Mouse (Mus musculus): ENCODE measurements around the gene Fam222b. TPM values are rescaled to one million over a fixed set of nuclear protein-coding genes. Genes with fewer than 3 reads are reported as not detected.
"Not testable (repeated sequence)": the region's sequence is repeated elsewhere in the genome, so short reads cannot be mapped to it uniquely, and the experiment has no call there.

Fam222b gene
- polyA plus RNA-seq, 1 experiment: 36.5 TPM

DNA sequence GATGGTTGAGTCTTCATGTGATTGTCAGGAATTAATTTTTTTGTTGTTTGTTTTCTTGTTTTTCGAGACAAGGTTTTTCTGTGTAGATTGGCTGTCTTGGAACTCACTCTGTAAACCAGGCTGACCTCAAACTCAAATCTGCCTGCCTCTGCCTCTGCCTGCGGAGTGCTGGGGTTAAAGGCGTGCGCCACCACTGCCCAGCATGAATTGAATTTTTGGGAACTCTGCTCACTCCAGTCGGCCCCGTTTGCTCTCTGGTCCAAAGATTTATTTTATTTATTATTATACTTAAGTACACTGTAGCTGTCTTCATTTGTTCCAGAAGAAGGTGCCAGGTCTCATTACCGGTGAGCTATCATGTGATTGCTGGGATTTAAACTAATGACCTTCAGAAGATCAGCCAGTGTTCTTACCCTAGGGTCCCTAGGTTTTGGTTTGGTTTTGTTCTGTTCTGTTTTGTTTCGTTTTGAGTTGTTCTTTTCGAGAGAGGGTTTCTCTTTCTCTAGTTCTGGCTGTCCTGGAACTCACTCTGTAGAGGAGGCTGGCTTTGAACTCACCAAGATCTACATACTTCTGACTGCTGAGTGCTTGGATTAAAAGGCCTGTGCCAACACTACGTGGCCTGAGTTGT, 89.5 kb downstream of the Fam222b start:
- DNase-seq (ENCODE audit: low read depth): no peak
- TF ChIP-seq POLR2A (IDR thresholded peaks at IDR 0.05; ENCODE audit: borderline replicate concordance, extremely low read depth, insufficient read depth, insufficient read length, poor library complexity, severe bottlenecking) (no peak), CTCF (IDR thresholded peaks at IDR 0.05; ENCODE audit: borderline replicate concordance, extremely low read depth, insufficient read depth, insufficient read length) (no peak)

DNA sequence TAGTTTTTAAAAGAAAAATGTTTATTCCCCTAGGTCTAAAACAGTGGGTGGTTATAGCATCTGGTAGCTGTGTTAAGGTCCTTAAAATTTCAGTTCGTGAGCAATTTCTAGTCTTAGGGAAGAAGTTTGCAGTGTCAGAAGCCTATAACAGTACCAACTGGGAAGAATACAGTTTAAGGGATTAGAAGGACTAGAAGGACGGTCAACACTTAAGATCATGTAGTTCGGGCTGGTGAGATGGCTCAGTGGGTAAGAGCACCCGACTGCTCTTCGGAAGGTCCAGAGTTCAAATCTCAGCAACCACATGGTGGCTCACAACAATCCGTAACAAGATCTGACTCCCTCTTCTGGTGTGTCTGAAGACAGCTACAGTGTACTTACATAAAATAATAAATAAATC, 90.2 kb downstream of the Fam222b start:
- DNase-seq (ENCODE audit: low read depth): not testable (repeated sequence)

DNA sequence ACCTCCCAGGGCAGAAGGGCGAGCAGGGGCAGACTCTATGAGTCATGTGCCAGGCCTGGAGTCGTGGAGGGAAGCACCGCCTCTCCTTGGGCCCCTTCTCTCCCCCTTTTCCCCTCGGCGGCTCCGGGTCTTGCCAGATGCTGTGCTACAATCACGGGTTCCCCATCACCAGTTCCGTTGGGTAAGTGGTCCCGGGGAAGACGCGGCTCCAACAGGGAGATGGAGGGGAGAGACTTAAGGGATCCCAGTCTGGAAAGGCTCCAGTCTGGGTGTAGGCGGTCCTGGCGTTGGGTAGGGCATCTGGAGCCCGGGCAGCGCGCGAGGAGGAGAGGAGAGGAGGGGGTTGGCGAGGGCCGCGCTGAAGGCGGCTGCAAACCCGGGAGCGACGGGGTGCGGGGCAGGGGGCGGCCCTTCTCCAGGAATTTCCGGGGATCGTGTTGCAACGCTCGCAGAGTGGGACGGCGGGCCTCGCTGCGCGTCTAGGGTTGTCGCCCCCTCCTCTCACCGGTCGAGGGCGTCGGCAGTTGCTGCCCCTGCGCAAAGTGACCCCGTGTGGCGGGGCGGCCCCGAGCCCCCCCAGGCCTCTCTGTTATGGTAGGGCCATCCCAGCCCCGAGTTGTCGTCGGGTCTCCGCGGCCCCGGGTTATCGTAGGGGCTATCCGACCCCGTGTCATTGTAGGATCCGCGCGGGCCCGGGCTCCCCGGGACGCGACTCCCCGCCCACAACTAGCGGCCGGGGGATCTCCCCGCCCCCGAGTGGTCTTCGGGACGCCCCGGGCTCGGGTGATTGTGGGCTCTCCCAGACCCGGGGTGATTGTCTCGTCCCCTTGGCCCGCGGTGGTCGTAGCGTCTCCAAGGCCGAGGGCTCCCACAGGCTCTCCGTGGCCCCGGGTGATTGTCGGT, 94.1 kb downstream of the Fam222b start, which contains the start of gene Rab34:
Rab34 (plus strand) TSS at position 100 of the 903 bp plus-strand sequence.
- TF ChIP-seq POLR2A (IDR thresholded peaks at IDR 0.05; ENCODE audit: borderline replicate concordance, extremely low read depth, insufficient read depth, insufficient read length, poor library complexity, severe bottlenecking): peak; percentile 62; the same call in 1 of the 2 replicates
- TF ChIP-seq CTCF (IDR thresholded peaks at IDR 0.05; ENCODE audit: borderline replicate concordance, extremely low read depth, insufficient read depth, insufficient read length): no peak
- DNase-seq (ENCODE audit: low read depth): peak; percentile 92

DNA sequence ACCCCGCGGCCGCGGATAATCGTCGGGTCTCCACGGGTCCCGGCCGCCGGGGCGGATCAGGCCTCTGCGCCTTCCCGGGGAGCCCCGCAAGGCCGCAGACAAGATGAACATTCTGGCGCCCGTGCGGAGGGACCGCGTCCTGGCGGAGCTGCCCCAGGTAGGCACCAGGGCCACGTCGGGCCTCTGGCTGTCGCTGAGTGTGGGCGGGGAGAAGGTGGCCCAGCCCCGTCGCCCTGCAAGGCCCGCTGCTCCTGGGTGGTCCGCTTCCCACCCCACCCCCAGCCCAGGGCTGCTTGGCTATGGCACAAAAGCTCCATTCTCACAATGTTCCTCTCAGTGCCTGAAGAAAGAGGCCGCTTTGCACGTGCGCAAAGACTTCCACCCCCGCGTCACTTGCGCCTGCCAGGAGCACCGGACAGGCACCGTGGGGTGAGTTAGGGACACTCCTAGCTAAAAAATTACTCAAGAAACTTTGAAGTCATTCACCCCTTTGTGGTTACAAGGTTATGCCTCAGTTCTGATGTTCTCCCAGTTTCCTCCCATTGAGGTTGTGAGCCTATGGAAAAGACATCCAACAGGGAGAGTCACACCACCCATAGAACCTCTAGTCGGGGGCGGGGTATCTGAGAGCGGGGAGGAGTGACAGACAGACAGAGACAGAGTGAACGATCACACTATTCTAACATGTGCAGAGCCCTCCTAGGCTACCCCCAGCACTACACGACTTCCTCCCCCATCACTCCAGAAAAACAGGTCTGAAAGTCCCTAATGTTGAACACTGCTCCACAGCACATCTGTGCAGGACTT, 95.0 kb downstream of the Fam222b start:
- DNase-seq (ENCODE audit: low read depth): peak; percentile 95
- TF ChIP-seq CTCF (IDR thresholded peaks at IDR 0.05; ENCODE audit: borderline replicate concordance, extremely low read depth, insufficient read depth, insufficient read length) (no peak), POLR2A (IDR thresholded peaks at IDR 0.05; ENCODE audit: borderline replicate concordance, extremely low read depth, insufficient read depth, insufficient read length, poor library complexity, severe bottlenecking) (peak; percentile 77)

DNA sequence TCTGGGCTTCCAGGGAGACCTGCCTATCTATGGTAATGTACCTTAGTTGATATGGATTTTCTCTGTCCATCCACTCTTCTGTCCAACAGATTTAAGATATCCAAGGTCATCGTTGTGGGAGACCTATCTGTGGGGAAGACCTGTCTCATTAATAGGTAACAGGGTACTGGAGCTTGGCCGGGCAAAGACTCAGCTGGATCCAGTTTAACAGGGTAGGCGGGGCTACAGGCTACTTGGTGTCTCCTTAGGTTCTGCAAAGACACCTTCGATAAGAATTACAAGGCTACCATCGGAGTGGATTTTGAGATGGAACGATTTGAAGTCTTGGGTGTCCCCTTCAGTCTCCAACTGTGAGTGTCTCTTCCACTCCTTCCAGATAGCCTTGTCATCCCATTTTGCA, 95.6 kb downstream of the Fam222b start:
- TF ChIP-seq CTCF (IDR thresholded peaks at IDR 0.05; ENCODE audit: borderline replicate concordance, extremely low read depth, insufficient read depth, insufficient read length): no peak
- no peak for TF ChIP-seq POLR2A (IDR thresholded peaks at IDR 0.05; ENCODE audit: borderline replicate concordance, extremely low read depth, insufficient read depth, insufficient read length, poor library complexity, severe bottlenecking)
- no peak for DNase-seq (ENCODE audit: low read depth)

DNA sequence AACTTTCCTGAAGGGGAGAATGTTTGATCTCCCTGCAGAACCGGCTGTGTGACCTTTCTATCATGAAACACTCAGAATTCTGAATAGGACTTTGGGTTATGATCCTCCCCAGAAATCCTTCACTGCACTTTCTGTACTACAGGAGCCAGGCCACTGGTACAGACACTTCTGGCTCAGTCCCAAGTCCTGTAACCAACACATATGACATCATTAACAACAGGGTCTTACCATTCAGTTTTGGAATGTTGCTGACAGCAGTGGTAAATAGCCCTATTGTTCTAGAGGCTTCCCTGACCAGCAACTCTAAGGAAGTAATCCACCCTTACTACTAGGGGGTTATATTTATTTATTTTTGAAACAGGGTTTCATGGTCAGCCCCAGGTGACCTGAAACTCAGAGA, 98.7 kb downstream of the Fam222b start, which contains the start of gene Proca1:
Proca1 (plus strand) TSS at position 280 of the 400 bp plus-strand sequence.
- DNase-seq (ENCODE audit: low read depth): no peak
- no peak for TF ChIP-seq CTCF (IDR thresholded peaks at IDR 0.05; ENCODE audit: borderline replicate concordance, extremely low read depth, insufficient read depth, insufficient read length)
- TF ChIP-seq POLR2A (IDR thresholded peaks at IDR 0.05; ENCODE audit: borderline replicate concordance, extremely low read depth, insufficient read depth, insufficient read length, poor library complexity, severe bottlenecking): no peak

DNA sequence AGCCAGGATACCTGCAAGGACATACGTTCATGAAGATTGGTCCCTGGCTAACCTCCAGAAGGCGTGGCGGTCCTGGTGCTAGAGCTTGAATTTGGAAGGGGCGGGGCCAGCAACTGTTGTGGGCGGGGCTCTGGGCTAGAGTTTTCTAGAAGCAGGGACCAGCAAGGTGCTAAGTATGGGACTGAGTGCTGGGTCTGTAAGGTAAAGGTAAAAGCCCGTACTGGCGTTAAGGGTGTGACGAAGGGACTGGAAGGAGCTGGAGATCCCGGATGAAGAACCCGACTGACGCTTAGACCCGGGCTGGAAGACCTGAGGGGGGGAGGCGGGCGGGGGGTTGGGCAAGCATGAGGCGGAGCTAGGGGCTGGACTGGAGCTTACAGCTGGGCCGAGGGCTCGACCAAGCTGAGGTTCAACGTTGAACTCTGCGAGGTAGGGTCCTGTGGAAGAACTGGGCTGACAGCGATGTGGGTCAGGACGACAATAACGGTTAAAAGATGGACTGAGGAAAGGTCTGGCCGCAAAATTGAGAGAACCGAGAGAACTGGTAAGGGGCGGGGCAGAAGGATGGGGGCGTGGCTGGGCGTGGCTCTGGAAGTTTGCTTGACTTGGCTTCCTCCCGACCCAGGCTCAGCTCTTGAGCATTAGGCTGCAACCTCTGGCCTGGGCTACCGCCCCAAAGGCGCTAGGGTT, 100.1 kb downstream of the Fam222b start:
- DNase-seq (ENCODE audit: low read depth): peak; percentile 55
- TF ChIP-seq POLR2A (IDR thresholded peaks at IDR 0.05; ENCODE audit: borderline replicate concordance, extremely low read depth, insufficient read depth, insufficient read length, poor library complexity, severe bottlenecking): no peak
- no peak for TF ChIP-seq CTCF (IDR thresholded peaks at IDR 0.05; ENCODE audit: borderline replicate concordance, extremely low read depth, insufficient read depth, insufficient read length)

DNA sequence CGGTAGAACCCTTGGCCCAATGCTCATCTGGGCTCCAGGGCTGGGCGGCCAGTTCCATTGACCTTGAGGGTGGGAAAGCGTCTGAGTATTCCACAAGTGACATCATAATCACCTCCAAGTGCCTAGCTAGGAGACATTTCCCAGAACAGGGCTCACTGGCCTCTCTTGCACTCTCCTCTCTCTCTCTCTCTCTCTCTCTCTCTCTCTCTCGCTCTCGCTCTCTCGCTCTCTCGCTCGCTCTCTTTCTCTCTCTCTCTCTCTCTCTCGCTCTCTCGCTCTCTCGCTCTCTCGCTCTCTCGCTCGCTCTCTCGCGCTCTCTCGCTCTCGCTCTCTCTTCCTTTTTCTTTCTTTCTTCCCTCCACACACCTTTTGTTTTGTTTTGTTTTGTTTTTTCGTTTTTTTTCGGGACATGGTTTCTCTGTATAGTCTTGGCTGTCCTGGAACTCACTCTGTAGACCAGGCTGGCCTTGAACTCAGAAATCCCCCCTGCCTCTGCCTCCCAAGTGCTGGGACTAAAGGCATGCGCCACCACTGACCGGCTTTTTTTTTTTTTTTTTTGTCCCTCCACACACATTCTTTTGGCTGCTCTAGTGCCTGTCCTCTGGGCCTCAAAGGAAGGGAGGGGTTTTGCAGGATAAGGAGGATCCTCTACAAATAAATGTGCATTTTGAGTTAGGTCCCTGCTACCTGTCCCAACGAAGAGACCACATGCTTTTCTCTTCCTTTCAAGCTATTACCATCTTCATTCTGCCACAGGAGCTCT, 100.8 kb downstream of the Fam222b start:
- TF ChIP-seq CTCF (IDR thresholded peaks at IDR 0.05; ENCODE audit: borderline replicate concordance, extremely low read depth, insufficient read depth, insufficient read length) (no peak), POLR2A (IDR thresholded peaks at IDR 0.05; ENCODE audit: borderline replicate concordance, extremely low read depth, insufficient read depth, insufficient read length, poor library complexity, severe bottlenecking) (no peak)
- no peak for DNase-seq (ENCODE audit: low read depth)

DNA sequence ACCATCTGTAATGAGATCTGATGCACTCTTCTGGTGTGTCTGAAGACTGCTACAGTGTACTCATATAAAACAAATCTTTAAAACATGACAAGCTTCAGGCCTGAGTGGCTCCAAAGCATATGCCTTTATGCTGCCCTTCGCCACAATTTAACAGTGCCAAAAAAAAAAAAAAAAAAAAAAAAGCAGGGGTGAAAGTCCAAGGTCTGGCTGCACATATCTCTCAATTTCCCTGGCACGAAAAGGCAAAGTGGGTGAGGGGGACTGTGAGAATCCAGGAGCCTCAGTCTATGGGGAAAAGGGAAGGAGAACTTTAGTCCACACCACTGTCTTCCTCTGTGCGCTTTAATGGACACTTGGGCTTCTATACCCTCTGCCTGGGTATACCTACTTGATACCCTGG, 107.9 kb downstream of the Fam222b start:
- no peak for DNase-seq (ENCODE audit: low read depth)
- TF ChIP-seq CTCF (IDR thresholded peaks at IDR 0.05; ENCODE audit: borderline replicate concordance, extremely low read depth, insufficient read depth, insufficient read length): no peak
- TF ChIP-seq POLR2A (IDR thresholded peaks at IDR 0.05; ENCODE audit: borderline replicate concordance, extremely low read depth, insufficient read depth, insufficient read length, poor library complexity, severe bottlenecking): no peak

DNA sequence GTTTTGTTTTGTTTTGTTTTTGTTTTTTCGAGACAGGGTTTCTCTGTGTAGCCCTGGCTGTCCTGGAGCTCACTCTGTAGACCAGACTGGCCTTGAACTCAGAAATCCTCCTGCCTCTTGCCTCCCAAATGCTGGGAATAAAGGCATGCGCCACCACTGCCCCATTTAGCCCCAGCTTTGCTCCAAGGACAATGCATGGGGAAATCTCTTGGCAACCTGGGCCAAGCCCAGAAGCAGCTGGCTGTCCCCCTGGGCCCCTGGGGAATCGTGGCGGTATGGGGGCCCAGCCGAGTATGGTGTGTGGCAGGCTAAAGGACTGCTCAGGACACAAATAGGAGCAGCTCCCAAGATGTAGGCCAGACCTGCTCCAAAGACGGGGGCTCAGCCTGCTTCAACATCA, 109.8 kb downstream of the Fam222b start:
- TF ChIP-seq CTCF (IDR thresholded peaks at IDR 0.05; ENCODE audit: borderline replicate concordance, extremely low read depth, insufficient read depth, insufficient read length) (no peak), POLR2A (IDR thresholded peaks at IDR 0.05; ENCODE audit: borderline replicate concordance, extremely low read depth, insufficient read depth, insufficient read length, poor library complexity, severe bottlenecking) (no peak)
- DNase-seq (ENCODE audit: low read depth): no peak
